Mouse (Mus musculus): ENCODE measurements around the gene Gns.

GRCm38 (mm10) chr10:121443791-121444190 lies 78.9 kb downstream of the Gns start:
- TF ChIP-seq POLR2A (IDR thresholded peaks at IDR 0.05; ENCODE audit: low read depth, low read length) (no peak), CTCF (conservative IDR thresholded peaks at IDR 0.05; ENCODE audit: insufficient read depth, insufficient read length, low read depth, low read length) (no peak)
